Mouse (Mus musculus) ES-E14 (cell line): ENCODE measurements around the gene Rab33b. TPM values are rescaled to one million over a fixed set of nuclear protein-coding genes. Genes with fewer than 3 reads are reported as not detected.

Experiments used
- DNase-seq: peaks from one replicate; pipeline ENCODE4 v3.0.0-alpha.2; 2013; ENCODE audit warnings: low read depth, low spot score
- H3K27ac ChIP-seq: 2 replicates; pipeline ENCODE4 v1.5.1; 2012; ENCODE audit warnings: low read depth, mild to moderate bottlenecking, low read length, moderate library complexity, mixed read lengths; ENCODE audit not compliant: poor library complexity, insufficient read depth, severe bottlenecking
- H3K36me3 ChIP-seq: 2 replicates; pipeline ENCODE4 v1.6.1; 2012; ENCODE audit warnings: mild to moderate bottlenecking, low read length, moderate library complexity, mixed read lengths; ENCODE audit not compliant: control insufficient read depth, poor library complexity, insufficient read depth, severe bottlenecking
- H3K4me1 ChIP-seq, 2 experiments: fragments of 150-350 bp in 1 of 2; sonication (generic) in 1 of 2; 2 replicates each; pipeline ENCODE4 v1.6.1; 2012; ENCODE audit warnings: low read length in 2 of 2, mild to moderate bottlenecking in 1 of 2, mixed read lengths in 1 of 2; ENCODE audit not compliant: control insufficient read depth in 2 of 2, insufficient read depth in 2 of 2, poor library complexity in 1 of 2
- H3K4me3 ChIP-seq, 2 experiments: fragments of 150-350 bp in 1 of 2; sonication (generic) in 1 of 2; 2 replicates each; pipeline ENCODE4 v1.5.1; 2012; ENCODE audit warnings: low read length in 2 of 2, low read depth in 1 of 2, mild to moderate bottlenecking in 1 of 2, mixed read lengths in 1 of 2; ENCODE audit not compliant: insufficient read depth in 1 of 2, poor library complexity in 1 of 2, severe bottlenecking in 1 of 2
- H3K9ac ChIP-seq: 2 replicates; pipeline ENCODE4 v1.6.1; 2012; ENCODE audit warnings: low read depth, mild to moderate bottlenecking, low read length, mixed read lengths; ENCODE audit not compliant: poor library complexity, insufficient read depth, severe bottlenecking
- H3K9me3 ChIP-seq: fragments of 150-350 bp; sonication (generic); 2 replicates; pipeline ENCODE4 v1.6.1; 2012; ENCODE audit warnings: low read depth, mild to moderate bottlenecking, low read length; ENCODE audit not compliant: control insufficient read depth, insufficient read depth
- CHD2 ChIP-seq: IDR thresholded peaks from 2 replicates; pipeline ENCODE4 v1.6.1; 2014; ENCODE audit warnings: mild to moderate bottlenecking, low read depth, low read length, inconsistent platforms
- HCFC1 ChIP-seq: IDR thresholded peaks from 2 replicates; pipeline ENCODE4 v1.6.1; 2012; ENCODE audit warnings: low read length, inconsistent platforms, borderline replicate concordance; ENCODE audit not compliant: insufficient read depth
- MAFK ChIP-seq: IDR thresholded peaks from 2 replicates; pipeline ENCODE4 v1.6.1; 2014; ENCODE audit warnings: mild to moderate bottlenecking, low read depth, low read length, inconsistent platforms; ENCODE audit not compliant: insufficient read depth
- ZC3H11A ChIP-seq: IDR thresholded peaks from 2 replicates; pipeline ENCODE4 v1.6.1; 2012; ENCODE audit warnings: low read depth, mild to moderate bottlenecking, inconsistent platforms, low read length, borderline replicate concordance
- ZNF384 ChIP-seq: IDR thresholded peaks from 2 replicates; pipeline ENCODE4 v1.6.1; 2012; ENCODE audit warnings: low read depth, low read length, inconsistent platforms
- in situ Hi-C, 2 experiments: fragments of 600-800 bp; cut with MboI; formaldehyde crosslinking; loops; one replicate each; pipeline ENCODE4 v1.15.1; 2025; ENCODE audit warnings: low sequenced_read_pairs in 2 of 2, inconsistent platforms in 1 of 2; ENCODE audit not compliant: unreplicated experiment in 2 of 2
- total RNA-seq: library from RNA; depleted of rRNA; stranded (reverse); fragments of 300-350 nt; gene quantifications from 2 replicates; pipeline ENCODE4 v1.2.3, GENCODE M21; 2012

Rab33b gene
- total RNA-seq, 1 experiment = 7.5 TPM

GRCm38 (mm10) chr3:51521262-51521661, 37.5 kb downstream of the Rab33b start:
- Histone ChIP-seq H3K36me3 (peaks cover 8% of the 10 kb centered on the region; the same call in 1 of the 2 replicates), H3K27ac (no peak overlapping the region), H3K4me3 (no peak overlapping the region), H3K9ac (no peak overlapping the region), H3K9me3 (no peaks in the 10 kb centered on the region), H3K4me1 (peaks cover 0 to 16% of the 10 kb centered on the region in 2 experiments; a peak in 3 of 4 replicates)
- in situ Hi-C loops = no loop called here
- DNase-seq = no peak
- TF ChIP-seq MAFK = no peak
- no peak for TF ChIP-seq CHD2

GRCm38 (mm10) chr3:51525186-51525785, 41.6 kb downstream of the Rab33b start:
- Histone ChIP-seq H3K4me1 (peaks cover 0 to 9% of the 10 kb centered on the region in 2 experiments; a peak in 1 of 4 replicates), H3K9ac (no peak overlapping the region), H3K27ac (0 out of 2 replicates have a peak overlapping the region, but pooled peaks have one; percentile 8), H3K4me3 (no peak overlapping the region), H3K9me3 (no peaks in the 10 kb centered on the region), H3K36me3 (peaks cover 22% of the 10 kb centered on the region; the same call in 1 of the 2 replicates)
- TF ChIP-seq HCFC1 = no peak
- no peak for TF ChIP-seq ZC3H11A
- no peak for TF ChIP-seq CHD2
- TF ChIP-seq ZNF384 = no peak
- TF ChIP-seq MAFK = no peak
- no peak for DNase-seq
- in situ Hi-C loops = no loop called here

GRCm38 (mm10) chr3:51526891-51527290, 43.2 kb downstream of the Rab33b start:
- Histone ChIP-seq H3K27ac (no peak overlapping the region), H3K4me3 (no peak overlapping the region), H3K9ac (no peak overlapping the region), H3K9me3 (no peaks in the 10 kb centered on the region), H3K36me3 (peaks cover 22% of the 10 kb centered on the region; the same call in 1 of the 2 replicates), H3K4me1 (peaks cover 0 to 9% of the 10 kb centered on the region in 2 experiments; a peak in 1 of 4 replicates)
- in situ Hi-C loops = no loop called here
- no peak for TF ChIP-seq HCFC1
- TF ChIP-seq ZNF384 = no peak
- no peak for TF ChIP-seq ZC3H11A
- no peak for DNase-seq

GRCm38 (mm10) chr3:51531473-51532281, 48.0 kb downstream of the Rab33b start:
- DNase-seq = no peak
- H3K9me3 ChIP-seq = no peaks in the 10 kb centered on the region
- H3K4me1 ChIP-seq = peaks cover 0 to 2% of the 10 kb centered on the region in 2 experiments; a peak in 1 of 4 replicates
- no peak overlapping the region for H3K27ac ChIP-seq
- TF ChIP-seq HCFC1 = no peak
- no peak for TF ChIP-seq ZC3H11A
- TF ChIP-seq CHD2 = no peak
- no peak for TF ChIP-seq ZNF384
- TF ChIP-seq MAFK = no peak
- no peak overlapping the region for H3K4me3 ChIP-seq
- in situ Hi-C loops = no loop called here
- H3K36me3 ChIP-seq = peaks cover 26% of the 10 kb centered on the region
- no peak overlapping the region; the same call in 1 of the 2 replicates for H3K9ac ChIP-seq
